Mouse (Mus musculus) kidney, adult 18-20 months (tissue): ENCODE results near the gene Gstt3.
"Not testable (repeated sequence)": the region's sequence is repeated elsewhere in the genome, so short reads cannot be mapped to it uniquely, and the experiment has no call there.

Source experiments
- DNase-seq: peaks from one replicate; pipeline ENCODE4 v3.0.0; 2021

Gstt3 gene

DNA sequence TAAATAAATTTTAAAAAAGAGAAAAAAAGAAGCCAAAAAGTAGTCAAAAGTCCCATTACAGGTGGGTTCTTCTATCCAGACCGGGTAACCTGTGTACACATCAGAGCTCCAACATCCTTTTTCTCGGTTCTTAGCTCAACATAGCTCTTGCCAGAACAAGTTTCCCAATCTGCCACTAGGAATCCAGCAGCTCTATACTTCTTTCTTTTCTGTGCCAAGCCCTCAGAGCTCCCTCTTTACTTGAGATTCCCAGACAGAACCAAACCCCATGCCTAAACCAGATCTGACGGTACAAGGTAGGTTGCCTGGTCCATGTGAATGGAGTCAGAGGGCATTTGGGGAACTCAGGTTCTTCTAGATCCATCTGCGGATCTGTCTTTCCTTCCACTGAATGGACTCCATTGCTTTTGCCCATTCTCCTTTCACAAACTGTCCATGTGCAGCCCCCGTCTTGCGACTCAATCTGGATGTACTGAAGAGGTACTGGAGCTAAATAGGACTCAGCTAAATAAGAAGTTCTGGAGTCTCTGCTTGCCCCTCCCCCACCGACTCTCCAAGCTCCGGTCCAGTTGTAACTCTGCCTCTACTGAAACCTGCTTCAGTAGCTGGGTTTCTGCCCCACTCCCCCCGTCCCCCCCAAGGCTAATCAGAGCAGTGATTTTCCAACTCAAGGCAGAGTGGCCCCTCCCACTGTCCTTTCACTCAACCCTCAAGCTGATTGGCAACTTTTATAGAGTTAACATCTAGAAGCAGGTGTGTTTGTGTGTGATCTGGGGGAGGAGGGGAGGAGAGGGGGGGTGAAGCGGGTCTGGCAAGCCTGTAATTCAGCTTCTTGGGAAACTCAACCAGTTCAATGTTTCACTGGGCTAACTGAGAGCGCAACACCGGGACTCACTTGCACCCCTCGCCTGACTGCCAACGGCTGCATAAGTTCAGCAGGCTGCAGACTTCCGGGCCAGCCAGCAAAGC lies 1.7 kb downstream of the Gstt3 start:
- peak; percentile 63 for DNase-seq

GRCm38 (mm10) chr10:75777885-75778284 lies 3.3 kb downstream of the Gstt3 start:
- DNase-seq = no peak

- DNase-seq = no peak
Measured at GRCm38 (mm10) chr10:75776562-75776961, 4.7 kb downstream of the Gstt3 start.

- DNase-seq = no peak
Measured at GRCm38 (mm10) chr10:75774587-75774986, 6.6 kb downstream of the Gstt3 start.

GRCm38 (mm10) chr10:75774102-75774501 lies 7.1 kb downstream of the Gstt3 start:
- DNase-seq = no peak

DNA sequence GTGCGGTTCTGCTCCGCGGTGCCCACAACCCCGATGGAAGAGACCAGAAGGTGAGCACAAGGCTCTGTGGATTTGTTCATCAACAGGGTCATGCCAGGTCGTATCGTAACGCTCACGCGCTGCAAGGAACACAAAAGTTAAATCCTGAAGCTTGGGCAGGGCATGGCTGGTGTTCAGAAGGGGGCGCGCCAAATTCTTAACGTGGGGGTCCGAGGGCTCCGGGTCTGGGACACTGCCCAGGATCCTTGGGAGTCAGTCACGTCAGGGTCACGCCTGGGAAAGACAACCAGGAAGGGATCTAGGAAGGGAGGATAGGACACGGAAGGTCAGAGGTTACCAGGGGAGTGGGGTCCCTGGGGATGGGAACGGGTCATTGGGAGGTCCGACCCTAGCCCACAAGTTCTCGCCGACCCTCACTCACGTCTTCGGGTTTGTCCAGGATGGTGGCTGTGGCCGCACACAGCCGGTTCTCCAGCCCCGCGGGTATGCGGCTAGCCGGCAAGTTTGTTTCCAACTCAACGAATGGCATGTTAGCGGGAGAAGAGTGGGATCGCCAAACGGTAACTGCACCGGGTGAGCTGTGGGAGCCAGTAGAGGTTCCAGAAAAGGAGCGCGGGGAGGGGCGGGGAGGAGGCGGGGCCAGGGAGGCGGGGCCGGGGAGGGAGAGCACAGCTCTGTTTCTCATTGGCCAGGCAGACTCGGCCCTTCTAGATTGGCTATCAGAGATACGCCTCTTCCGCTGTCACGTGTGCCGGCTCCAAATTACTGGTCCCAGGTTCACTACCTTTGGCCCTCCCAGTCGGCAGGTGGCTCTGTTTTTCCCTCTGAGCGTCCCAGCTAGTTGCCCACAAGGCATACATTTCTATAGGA lies 8.2 kb downstream of the Gstt3 start, which contains the start of gene Ddt:
Gene Ddt, minus strand, starts transcription at position 620 of the 870 bp plus-strand sequence.
- peak; percentile 89 for DNase-seq

DNA sequence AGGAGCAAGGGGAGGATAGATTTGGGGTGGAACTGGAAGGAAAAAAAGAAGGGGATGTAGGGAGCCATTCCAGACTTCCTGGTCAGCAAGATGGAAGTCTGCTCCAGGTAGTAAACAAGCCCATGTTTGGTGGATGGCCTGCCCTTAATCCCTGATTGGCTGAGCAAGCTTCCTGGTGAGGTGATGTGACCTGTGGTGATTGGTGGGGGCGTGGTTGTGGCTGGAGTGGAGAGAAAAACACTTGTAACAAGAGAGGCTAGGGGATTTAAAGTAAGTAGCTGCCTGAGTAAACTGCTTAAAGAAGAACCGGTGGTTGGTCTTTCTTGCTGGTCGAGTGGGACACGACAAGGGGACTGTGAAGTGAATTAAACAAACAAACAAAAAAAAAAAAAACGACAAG lies 13.5 kb downstream of the Gstt3 start:
- not testable (repeated sequence) for DNase-seq

DNA sequence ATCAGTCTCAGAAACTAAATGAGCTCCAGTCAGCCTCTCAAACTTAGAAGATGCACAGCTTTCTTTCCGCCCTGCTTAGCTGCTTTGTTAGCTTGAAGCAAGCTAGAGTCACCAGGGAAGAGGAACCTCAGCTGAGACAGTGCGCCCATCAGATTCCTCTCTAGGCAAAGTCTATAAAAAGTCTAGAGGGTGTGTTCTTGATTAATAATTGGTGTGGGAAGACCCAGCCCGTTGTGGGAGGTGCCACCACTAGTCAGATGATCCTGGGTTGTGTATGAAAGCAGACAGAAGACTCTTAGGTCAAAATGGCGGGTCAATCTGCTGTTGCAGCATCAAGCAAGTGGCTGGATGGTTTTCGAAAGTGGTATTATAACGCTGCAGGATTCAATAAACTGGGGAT lies 14.4 kb downstream of the Gstt3 start:
- peak; percentile 51 for DNase-seq

DNA sequence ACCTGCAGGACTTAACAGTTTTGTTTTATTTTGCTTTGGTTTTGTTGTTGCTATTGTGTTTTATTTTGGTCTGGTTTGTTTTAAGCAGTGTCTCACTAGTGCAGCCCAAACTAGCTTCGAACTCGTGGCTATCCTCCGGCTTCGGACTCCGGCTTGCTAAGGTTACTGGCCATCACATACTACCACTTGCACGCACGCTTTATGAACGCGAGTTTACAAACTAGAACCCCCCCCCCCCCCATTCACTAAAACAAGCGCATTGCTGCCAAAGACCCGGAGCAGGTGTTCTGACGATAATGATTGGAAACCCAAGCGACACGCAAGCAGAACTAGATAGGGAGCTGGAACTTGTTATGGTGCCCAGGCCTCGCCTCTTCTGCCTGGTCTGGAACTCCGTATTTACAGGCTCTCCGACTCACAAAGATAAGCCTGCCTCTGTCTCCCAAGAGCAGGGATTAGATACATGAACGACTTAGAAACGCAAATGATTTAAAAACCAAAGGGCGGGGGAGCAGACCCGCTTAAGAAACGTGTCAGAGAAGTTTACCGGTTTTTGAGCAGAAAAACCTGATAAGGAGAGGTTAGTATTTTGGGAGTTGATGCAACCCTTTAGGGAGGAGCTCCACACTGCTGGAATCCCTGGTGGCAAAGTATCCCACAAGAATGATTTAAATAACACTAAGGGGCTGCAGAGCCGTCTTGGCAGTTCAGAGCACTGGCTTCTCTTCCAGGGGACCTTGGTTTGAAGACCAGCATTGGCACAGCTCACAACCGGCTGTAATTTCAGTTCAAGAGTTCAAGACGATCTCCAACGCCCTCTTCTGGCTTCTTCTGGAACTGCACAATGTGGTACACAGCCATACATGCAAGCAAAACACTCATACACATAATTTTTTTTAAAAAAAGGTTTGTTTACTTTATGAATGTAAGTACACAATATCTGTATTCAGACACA lies 16.4 kb downstream of the Gstt3 start:
- peak; percentile 70 for DNase-seq

DNA sequence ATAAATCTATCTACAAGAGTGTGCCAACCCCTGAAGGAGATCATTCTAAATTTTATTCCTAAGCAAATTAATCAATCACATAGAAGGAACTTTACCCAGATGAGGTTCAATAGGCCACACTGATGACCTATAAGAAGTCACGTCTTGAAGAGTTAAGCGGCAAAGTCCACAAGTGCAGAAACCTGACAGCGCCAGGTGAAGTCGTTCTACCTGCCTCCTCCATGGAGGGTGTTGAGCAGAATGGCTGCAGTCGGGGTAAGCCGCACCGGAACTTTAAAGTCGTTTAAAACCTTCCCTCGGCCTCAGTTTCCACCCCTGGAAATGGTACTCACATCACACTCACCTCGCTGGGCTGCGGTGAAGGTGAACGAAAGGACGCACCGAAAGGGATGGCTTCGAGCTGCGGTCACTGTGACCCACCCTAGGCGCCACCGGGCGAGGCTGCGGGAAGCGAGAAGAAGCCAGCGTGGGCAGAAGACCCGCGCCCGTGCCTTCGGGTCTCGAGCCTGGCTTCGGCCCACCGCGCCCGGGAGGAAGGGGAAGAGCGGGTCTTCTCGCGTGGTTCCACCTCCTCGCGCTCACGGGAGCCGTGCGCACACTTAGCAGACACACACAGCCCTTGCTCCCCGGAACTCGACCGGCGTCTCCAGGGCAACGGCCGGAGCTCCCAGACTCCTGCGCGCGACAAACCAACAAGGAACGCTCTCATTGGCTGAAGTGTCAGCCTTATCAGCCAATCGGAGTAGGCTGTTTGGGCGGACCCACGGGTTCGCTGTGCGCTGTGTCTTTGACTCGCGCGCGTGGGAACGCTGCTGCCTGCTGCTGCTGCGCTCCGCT lies 17.3 kb downstream of the Gstt3 start, which contains the start of gene Cabin1:
Gene Cabin1, minus strand, starts transcription at position 660 of the 837 bp plus-strand sequence.
- DNase-seq = peak; percentile 96

DNA sequence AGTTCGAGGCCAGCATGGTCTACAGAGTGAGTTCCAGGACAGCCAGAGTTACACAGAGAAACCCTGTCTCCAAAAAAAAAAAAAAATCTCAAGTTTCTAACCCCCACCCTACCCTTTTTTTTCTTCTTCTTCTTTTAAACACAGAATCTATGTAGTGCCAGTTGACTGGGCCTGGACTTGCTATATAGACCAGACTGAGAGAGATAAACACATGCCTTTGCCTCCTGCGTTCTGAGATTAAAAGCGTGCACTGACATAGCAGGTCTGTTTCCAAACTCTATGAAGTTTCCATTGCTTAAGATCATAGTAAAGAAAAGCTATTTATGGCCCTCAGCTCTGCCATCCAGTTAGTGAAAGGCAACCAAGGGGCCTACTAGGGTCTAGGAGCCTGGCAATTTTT lies 18.8 kb downstream of the Gstt3 start:
- DNase-seq = no peak

- DNase-seq = no peak
Measured at GRCm38 (mm10) chr10:75760311-75760710, 20.9 kb downstream of the Gstt3 start.

DNA sequence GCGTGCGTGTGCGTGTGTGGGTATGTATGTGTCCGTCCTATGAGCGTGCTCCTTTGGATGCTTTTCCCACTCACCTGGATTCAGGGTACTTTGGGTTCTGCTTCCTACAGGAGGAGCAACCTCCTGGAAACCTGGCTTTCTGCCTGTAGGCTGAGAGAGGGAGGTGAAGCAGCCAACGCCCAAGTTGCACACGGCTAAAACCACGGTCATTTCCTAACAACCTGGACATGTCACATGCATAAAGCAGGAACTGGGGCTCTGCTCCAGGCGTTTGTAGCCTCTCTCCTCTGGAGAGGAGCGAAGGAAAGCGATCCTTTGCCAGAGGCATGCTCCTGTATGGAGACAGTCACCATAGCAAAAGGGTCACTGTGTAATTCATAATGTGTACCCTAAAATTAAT lies 24.5 kb downstream of the Gstt3 start:
- DNase-seq = no peak

DNA sequence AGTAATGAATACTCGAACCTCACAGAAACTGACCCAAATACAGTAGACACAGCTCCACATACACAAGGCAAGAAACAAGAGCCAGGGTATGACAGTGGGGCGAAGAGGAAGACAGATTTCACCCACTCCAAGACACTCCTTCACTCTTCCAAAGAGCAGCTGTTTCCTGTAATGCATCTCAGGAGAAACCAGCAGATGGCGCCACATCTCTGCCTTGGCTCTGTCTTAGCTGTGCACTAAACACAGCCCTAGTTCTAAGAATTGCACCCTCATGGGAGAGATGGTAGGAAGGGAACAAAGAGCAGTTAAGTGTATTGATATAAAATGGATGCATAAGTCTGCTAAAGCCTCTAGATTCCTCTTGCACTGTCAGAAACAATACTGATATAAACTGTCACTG lies 37.2 kb downstream of the Gstt3 start:
- DNase-seq = peak; percentile 85

- DNase-seq = no peak
Measured at GRCm38 (mm10) chr10:75743369-75743768, 37.8 kb downstream of the Gstt3 start.

- DNase-seq = no peak
Measured at GRCm38 (mm10) chr10:75740866-75741265, 40.3 kb downstream of the Gstt3 start.

- no peak for DNase-seq
Measured at GRCm38 (mm10) chr10:75725449-75725848, 55.8 kb downstream of the Gstt3 start.
